Mouse (Mus musculus) embryonic facial prominence, embryonic 12.5 days (tissue): ENCODE measurements around the gene Dop1b. TPM values are rescaled to one million over a fixed set of nuclear protein-coding genes. Genes with fewer than 3 reads are reported as not detected.

Source experiments
- ATAC-seq: fragments of 200-750 bp; cut with Nextera tagmentation; 2 replicates; pipeline ENCODE4 v1.8.0; 2017; ENCODE audit not compliant: insufficient number of reproducible peaks, insufficient read depth, low FRiP score, low TSS enrichment
- H3K27ac ChIP-seq: fragments of 300-500 bp; sonication (generic); 2 replicates; pipeline ENCODE4 v1.5.1; 2016; ENCODE audit warnings: mild to moderate bottlenecking
- H3K27me3 ChIP-seq: fragments of 300-500 bp; sonication (generic); 2 replicates; pipeline ENCODE4 v1.6.1; 2016; ENCODE audit warnings: mild to moderate bottlenecking, moderate library complexity
- H3K36me3 ChIP-seq: fragments of 300-500 bp; sonication (generic); 2 replicates; pipeline ENCODE4 v1.6.1; 2016; ENCODE audit warnings: mild to moderate bottlenecking
- H3K4me1 ChIP-seq: fragments of 300-500 bp; sonication (generic); 2 replicates; pipeline ENCODE4 v1.6.1; 2016
- H3K4me2 ChIP-seq: fragments of 300-500 bp; sonication (generic); replicated peaks from 2 replicates; pipeline ENCODE4 v1.6.1; 2016; ENCODE audit warnings: mild to moderate bottlenecking, moderate library complexity
- H3K4me3 ChIP-seq: fragments of 300-500 bp; sonication (generic); 2 replicates; pipeline ENCODE4 v1.5.1; 2016; ENCODE audit warnings: mild to moderate bottlenecking
- H3K9ac ChIP-seq: fragments of 300-500 bp; sonication (generic); 2 replicates; pipeline ENCODE4 v1.6.1; 2016; ENCODE audit warnings: mild to moderate bottlenecking, moderate library complexity
- H3K9me3 ChIP-seq: fragments of 300-500 bp; sonication (generic); 2 replicates; pipeline ENCODE4 v1.6.1; 2016; ENCODE audit warnings: mild to moderate bottlenecking, moderate library complexity
- WGBS: fragments of 180-500 bp; shearing (Covaris S2); methylation state at CpG from one replicate; pipeline ENCODE4 v1.1.7; 2016; 5-methylcytosine and 5-hydroxymethylcytosine counted together
- polyA plus RNA-seq: library from polyadenylated mRNA; unstranded; fragments of >200 nt; fragmentation: Nextera tagmentation; extraction: Ambion mirVana; gene quantifications from 2 replicates; pipeline ENCODE4 v1.2.1, GENCODE M21; 2016

The Dop1b gene
- polyA plus RNA-seq, 1 experiment from 2014 or later = 11.9 TPM

GRCm38 (mm10) chr16:93715826-93716225 is 4.1 kb downstream of the Dop1b start:
- Histone ChIP-seq H3K4me2 (no peak overlapping the region), H3K4me1 (no peaks in the 10 kb centered on the region), H3K9ac (no peak overlapping the region), H3K4me3 (no peak overlapping the region), H3K9me3 (no peaks in the 10 kb centered on the region), H3K27ac (no peak overlapping the region), H3K27me3 (peaks cover 18% of the 10 kb centered on the region), H3K36me3 (no peaks in the 10 kb centered on the region)
- WGBS = 89% methylated on average over 6 of the region's 6 CpGs
- ATAC-seq = no peak

GRCm38 (mm10) chr16:93717299-93717703 is 5.6 kb downstream of the Dop1b start:
- no peak overlapping the region for H3K27ac ChIP-seq
- H3K9me3 ChIP-seq = no peaks in the 10 kb centered on the region
- H3K27me3 ChIP-seq = peaks cover 18% of the 10 kb centered on the region
- no peaks in the 10 kb centered on the region for H3K36me3 ChIP-seq
- H3K4me2 ChIP-seq = no peak overlapping the region
- H3K4me1 ChIP-seq = no peaks in the 10 kb centered on the region
- no peak for ATAC-seq
- no peak overlapping the region for H3K4me3 ChIP-seq
- WGBS = 30% methylated on average over 5 of the region's 5 CpGs
- no peak overlapping the region for H3K9ac ChIP-seq

GRCm38 (mm10) chr16:93721771-93722170 is 10.1 kb downstream of the Dop1b start:
- H3K27ac ChIP-seq = no peak overlapping the region
- H3K9me3 ChIP-seq = no peaks in the 10 kb centered on the region
- H3K27me3 ChIP-seq = no peaks in the 10 kb centered on the region
- H3K4me2 ChIP-seq = no peak overlapping the region
- H3K4me1 ChIP-seq = no peaks in the 10 kb centered on the region
- no peak overlapping the region for H3K9ac ChIP-seq
- no peak overlapping the region for H3K4me3 ChIP-seq
- no peak for ATAC-seq
- WGBS = 80% methylated on average over 5 of the region's 5 CpGs
- no peaks in the 10 kb centered on the region for H3K36me3 ChIP-seq

- no peaks in the 10 kb centered on the region for H3K4me1 ChIP-seq
- no peaks in the 10 kb centered on the region for H3K36me3 ChIP-seq
- H3K4me2 ChIP-seq = no peak overlapping the region
- H3K27me3 ChIP-seq = no peaks in the 10 kb centered on the region
- no peak overlapping the region for H3K27ac ChIP-seq
- no peak for ATAC-seq
- H3K4me3 ChIP-seq = no peak overlapping the region
- H3K9me3 ChIP-seq = no peaks in the 10 kb centered on the region
- 48% methylated on average over 2 of the region's 2 CpGs for WGBS
- no peak overlapping the region for H3K9ac ChIP-seq
Measured at GRCm38 (mm10) chr16:93722476-93722875, 10.8 kb downstream of the Dop1b start.

- 65% methylated on average over 8 of the region's 8 CpGs for WGBS
- Histone ChIP-seq H3K4me3 (no peak overlapping the region), H3K36me3 (no peaks in the 10 kb centered on the region), H3K9me3 (no peaks in the 10 kb centered on the region), H3K4me2 (no peak overlapping the region), H3K27me3 (no peaks in the 10 kb centered on the region), H3K4me1 (peaks cover 5% of the 10 kb centered on the region; the same call in 1 of the 2 replicates), H3K27ac (no peak overlapping the region), H3K9ac (no peak overlapping the region)
- ATAC-seq = no peak
Measured at GRCm38 (mm10) chr16:93725417-93726144, 13.9 kb downstream of the Dop1b start.

- H3K9me3 ChIP-seq = no peaks in the 10 kb centered on the region
- no peak overlapping the region for H3K4me2 ChIP-seq
- no peak for ATAC-seq
- no peaks in the 10 kb centered on the region for H3K27me3 ChIP-seq
- H3K9ac ChIP-seq = no peak overlapping the region
- 87% methylated on average over 4 of the region's 4 CpGs for WGBS
- H3K4me1 ChIP-seq = peaks cover 5% of the 10 kb centered on the region; the same call in 1 of the 2 replicates
- no peak overlapping the region for H3K27ac ChIP-seq
- H3K36me3 ChIP-seq = no peaks in the 10 kb centered on the region
- H3K4me3 ChIP-seq = no peak overlapping the region
Measured at GRCm38 (mm10) chr16:93726186-93726585, 14.5 kb downstream of the Dop1b start.

GRCm38 (mm10) chr16:93728676-93729075 is 17.0 kb downstream of the Dop1b start:
- ATAC-seq = no peak
- no peak overlapping the region for H3K4me2 ChIP-seq

GRCm38 (mm10) chr16:93729801-93730721 is 18.4 kb downstream of the Dop1b start:
- Histone ChIP-seq H3K27ac (no peak overlapping the region), H3K4me2 (no peak overlapping the region), H3K27me3 (no peaks in the 10 kb centered on the region), H3K9ac (no peak overlapping the region), H3K9me3 (no peaks in the 10 kb centered on the region), H3K4me3 (no peak overlapping the region), H3K4me1 (peaks cover 10% of the 10 kb centered on the region; the same call in 1 of the 2 replicates), H3K36me3 (no peaks in the 10 kb centered on the region)
- WGBS = 82% methylated on average over 23 of the region's 23 CpGs
- no peak for ATAC-seq

More at GRCm38 (mm10) chr16:93728676-93729075, 17.0 kb downstream of the Dop1b start:
- H3K27ac ChIP-seq = no peak overlapping the region
- no peak overlapping the region for H3K9ac ChIP-seq
- H3K36me3 ChIP-seq = no peaks in the 10 kb centered on the region
- H3K9me3 ChIP-seq = no peaks in the 10 kb centered on the region
- WGBS = 80% methylated on average over 9 of the region's 9 CpGs
- no peaks in the 10 kb centered on the region for H3K27me3 ChIP-seq
- no peak overlapping the region for H3K4me3 ChIP-seq
- H3K4me1 ChIP-seq = peaks cover 6% of the 10 kb centered on the region; the same call in 1 of the 2 replicates

- no peak for ATAC-seq
- Histone ChIP-seq H3K4me1 (peaks cover 10% of the 10 kb centered on the region; the same call in 1 of the 2 replicates), H3K4me2 (no peak overlapping the region), H3K27ac (no peak overlapping the region), H3K27me3 (no peaks in the 10 kb centered on the region), H3K9ac (no peak overlapping the region), H3K4me3 (no peak overlapping the region), H3K36me3 (no peaks in the 10 kb centered on the region), H3K9me3 (no peaks in the 10 kb centered on the region)
- 84% methylated on average over 8 of the region's 8 CpGs for WGBS
Measured at GRCm38 (mm10) chr16:93731310-93731709, 19.6 kb downstream of the Dop1b start.

GRCm38 (mm10) chr16:93732875-93733569 is 21.3 kb downstream of the Dop1b start:
- 74% methylated on average over 18 of the region's 18 CpGs for WGBS
- no peak for ATAC-seq
- Histone ChIP-seq H3K4me1 (peaks cover 10% of the 10 kb centered on the region; the same call in 1 of the 2 replicates), H3K27me3 (no peaks in the 10 kb centered on the region), H3K9ac (no peak overlapping the region), H3K9me3 (no peaks in the 10 kb centered on the region), H3K36me3 (no peaks in the 10 kb centered on the region), H3K4me3 (no peak overlapping the region), H3K4me2 (no peak overlapping the region), H3K27ac (no peak overlapping the region)

GRCm38 (mm10) chr16:93739251-93739650 is 27.5 kb downstream of the Dop1b start:
- peaks cover 3% of the 10 kb centered on the region; the same call in 1 of the 2 replicates for H3K36me3 ChIP-seq
- WGBS = 89% methylated on average over 11 of the region's 11 CpGs

More at GRCm38 (mm10) chr16:93739251-93739650, 27.5 kb downstream of the Dop1b start:
- no peak overlapping the region for H3K4me3 ChIP-seq
- ATAC-seq = no peak
- H3K4me1 ChIP-seq = no peaks in the 10 kb centered on the region
- H3K27me3 ChIP-seq = no peaks in the 10 kb centered on the region
- no peak overlapping the region for H3K27ac ChIP-seq
- no peaks in the 10 kb centered on the region for H3K9me3 ChIP-seq
- no peak overlapping the region for H3K9ac ChIP-seq
- no peak overlapping the region for H3K4me2 ChIP-seq
